Mouse (Mus musculus) natural killer cell, adult 2 months (primary cell): Measurements from ENCODE around the gene Ccdc107.

Experiments
- DNase-seq, 2 experiments: peaks; one replicate each; pipeline ENCODE4 v3.0.0; 2022; ENCODE audit warnings: low spot score in 2 of 2

The Ccdc107 gene

GRCm38 (mm10) chr4:43492821-43493185, at the start of gene Ccdc107:
Gene Ccdc107, plus strand, starts transcription at chr4:43492900.
- DNase-seq: peak; percentile 94 to 96

- DNase-seq: peak in 1 of 2 experiments; percentile 16
These were observed 49.2 kb upstream of the Ccdc107 start for GRCm38 (mm10) chr4:43443511-43443910.

- DNase-seq: no peak
These were observed 45.4 kb upstream of the Ccdc107 start for GRCm38 (mm10) chr4:43447251-43447650.

- DNase-seq: no peak
These were observed 44.1 kb upstream of the Ccdc107 start for GRCm38 (mm10) chr4:43448554-43448953.

GRCm38 (mm10) chr4:43452315-43452714, 40.4 kb upstream of the Ccdc107 start:
- DNase-seq: no peak

GRCm38 (mm10) chr4:43453413-43453812, 39.3 kb upstream of the Ccdc107 start:
- no peak for DNase-seq

- DNase-seq: peak in 1 of 2 experiments; percentile 66
These were observed 38.5 kb upstream of the Ccdc107 start, which contains the start of gene Cd72 for GRCm38 (mm10) chr4:43454041-43454836. Gene Cd72, minus strand, starts transcription at chr4:43454628.

- peak; percentile 84 to 87 for DNase-seq
These were observed 36.2 kb upstream of the Ccdc107 start for GRCm38 (mm10) chr4:43456470-43456869.

- DNase-seq: peak; percentile 40 to 63
These were observed 35.6 kb upstream of the Ccdc107 start for GRCm38 (mm10) chr4:43457124-43457523.

GRCm38 (mm10) chr4:43463102-43463501, 29.6 kb upstream of the Ccdc107 start:
- DNase-seq: no peak

GRCm38 (mm10) chr4:43465935-43466334, 26.8 kb upstream of the Ccdc107 start:
- DNase-seq: no peak

GRCm38 (mm10) chr4:43466872-43467271, 25.8 kb upstream of the Ccdc107 start:
- no peak for DNase-seq

- DNase-seq: no peak
These were observed 22.4 kb upstream of the Ccdc107 start for GRCm38 (mm10) chr4:43470301-43470700.

- DNase-seq: no peak
These were observed 19.1 kb upstream of the Ccdc107 start for GRCm38 (mm10) chr4:43473636-43474035.

- DNase-seq: peak in 1 of 2 experiments; percentile 57
These were observed 16.1 kb upstream of the Ccdc107 start for GRCm38 (mm10) chr4:43476604-43477003.

- peak; percentile 87 to 91 for DNase-seq
These were observed 14.7 kb upstream of the Ccdc107 start for GRCm38 (mm10) chr4:43477857-43478533.

- no peak for DNase-seq
These were observed 14.2 kb upstream of the Ccdc107 start for GRCm38 (mm10) chr4:43478534-43478858.

GRCm38 (mm10) chr4:43478906-43479832, 13.5 kb upstream of the Ccdc107 start:
- DNase-seq: peak; percentile 73 to 81

- DNase-seq: no peak
These were observed 11.7 kb upstream of the Ccdc107 start for GRCm38 (mm10) chr4:43480985-43481384.

GRCm38 (mm10) chr4:43481894-43482456, 10.7 kb upstream of the Ccdc107 start:
- DNase-seq: no peak

GRCm38 (mm10) chr4:43482591-43482990, 10.1 kb upstream of the Ccdc107 start:
- DNase-seq: no peak
